Mouse (Mus musculus) skeletal muscle tissue, postnatal 0 days (tissue): ENCODE results near the gene Ermn. TPM values are rescaled to one million over a fixed set of nuclear protein-coding genes. Genes with fewer than 3 reads are reported as not detected.

ENCODE experiments used
- polyA plus RNA-seq: library from polyadenylated mRNA; unstranded; fragments of >200 nt; fragmentation: Nextera tagmentation; extraction: Ambion mirVana; gene quantifications from 2 replicates; pipeline ENCODE4 v1.2.1, GENCODE M21; 2015

Ermn gene
- 0.04 TPM in 1 of 2 replicates, not detected in the other for polyA plus RNA-seq

DNA sequence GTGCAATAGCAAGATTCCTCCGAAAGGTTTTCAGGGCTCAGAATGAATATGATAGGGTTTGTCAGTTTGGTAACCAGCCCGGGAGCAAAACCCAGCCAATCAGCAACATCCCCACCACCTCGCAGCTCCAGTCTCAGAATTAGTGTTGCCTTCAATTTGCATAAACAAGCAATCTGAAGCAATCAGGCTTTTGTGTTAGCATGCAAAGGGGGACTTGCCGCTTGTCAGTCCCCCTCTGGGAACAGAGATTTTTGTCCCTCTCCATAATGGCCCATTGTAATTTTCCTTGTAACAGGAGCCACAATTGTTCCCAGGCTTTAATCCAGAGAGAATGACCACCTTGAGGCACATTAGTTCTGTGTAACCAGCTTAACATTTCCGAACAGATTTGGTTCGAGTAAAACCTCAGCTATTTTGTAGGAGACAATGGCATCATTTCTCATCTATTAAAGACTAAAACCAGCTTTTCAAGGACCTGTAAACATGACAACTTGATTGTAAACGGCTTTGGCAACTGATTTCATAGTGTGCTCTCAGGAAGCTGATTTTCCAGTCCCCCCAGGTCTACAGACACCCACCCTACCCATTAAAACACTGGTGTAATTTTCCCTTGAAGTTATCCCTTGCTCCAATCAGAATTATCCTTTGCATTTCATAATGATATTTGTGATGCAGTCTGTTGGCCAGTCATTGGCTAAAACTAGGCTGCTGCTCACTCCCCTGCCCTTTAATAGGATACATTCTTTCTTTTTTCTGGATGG lies at the start of gene Ermn:
Ermn (minus strand) TSS at position 44 of the 761 bp plus-strand sequence.

DNA sequence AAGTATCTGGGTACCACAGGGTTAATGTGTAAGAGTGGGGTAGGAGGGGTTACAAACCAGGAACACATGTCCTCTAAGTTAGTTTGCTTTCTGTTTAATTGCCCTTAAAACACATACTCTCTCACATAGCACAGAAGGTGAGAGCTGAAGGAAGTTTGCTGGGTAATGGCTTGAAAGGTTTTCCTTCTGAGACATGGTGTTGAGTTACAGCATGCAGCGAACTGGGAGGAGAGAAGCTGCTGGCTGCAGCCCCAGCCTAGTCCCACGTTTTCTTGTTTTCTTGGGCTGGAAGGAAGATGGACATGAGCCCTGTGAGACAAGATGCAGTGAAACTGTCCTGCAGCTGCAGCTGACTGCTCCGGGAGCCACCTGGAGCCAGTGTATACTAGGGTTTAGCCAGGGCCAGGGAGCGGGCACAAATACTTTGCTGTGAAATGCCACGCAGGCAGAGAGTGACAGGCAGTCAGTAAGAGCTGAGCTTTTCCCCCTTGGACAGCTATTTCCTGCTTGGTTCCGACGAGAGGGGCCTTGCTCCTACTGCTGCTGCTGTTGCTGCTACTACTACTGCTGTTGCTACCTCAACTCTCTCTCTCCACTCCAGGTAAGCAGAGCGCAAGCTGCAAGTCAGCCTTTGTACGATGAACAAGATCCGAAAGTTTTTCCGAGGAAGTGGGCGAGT lies 54.8 kb downstream of the Ermn start, which contains the start of gene Galnt5:
Galnt5 (plus strand) TSS at position 133 of the 679 bp plus-strand sequence.

Other genes with a start within 250 kb of the Ermn start
- gene Galnt5, start 55.0 kb downstream of the Ermn start, polyA plus RNA-seq: 1.1 and 1.4 TPM in 2 replicates
- gene Cytip, start 142.7 kb upstream of the Ermn start, polyA plus RNA-seq: 0.53 and 0.99 TPM in 2 replicates